ENCODE assay signal across 14 mouse cellular contexts in the genomic region with DNA sequence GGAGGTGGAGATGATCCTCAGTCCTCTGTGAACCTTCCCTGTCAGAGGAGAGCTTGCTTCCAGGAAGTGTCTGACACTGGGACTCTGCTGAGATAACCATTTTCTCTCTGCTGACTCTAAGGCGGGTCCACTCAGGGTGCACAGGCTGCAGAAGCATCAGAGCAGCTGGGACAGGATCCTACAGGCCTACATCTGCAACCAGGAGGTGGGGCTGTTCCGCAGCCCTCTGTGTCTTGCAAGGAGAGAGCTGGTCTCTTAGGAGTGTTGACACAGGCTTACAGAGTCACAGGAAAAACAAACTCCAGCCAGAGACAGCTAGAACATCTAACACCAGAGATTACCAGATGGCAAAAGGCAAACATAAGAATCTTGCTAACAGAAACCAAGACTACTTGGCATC.
DNase-seq lines count a peak whose midpoint lies in the region; ATAC-seq lines count a peak whose summit lies in the region.
"Had no signal": no experiment of that assay in that cellular context is flagged by ENCODE, and none has a peak within 500 bp of the region (broad histone marks: within the 10 kb centered on the region; RNA-seq: fewer than 3 reads in every experiment).

No protein-coding gene starts in this region.

- H3K4me3 ChIP-seq in midbrain, embryonic 10.5 days = no peak overlapping the region
- H3K4me3 ChIP-seq in midbrain, embryonic 13.5 days (replicated peaks) = no peak overlapping the region
- H3K4me3 ChIP-seq: limb, embryonic 13.5 days had no signal

- H3K27me3 ChIP-seq in midbrain, embryonic 10.5 days (ENCODE audit: low read depth, poor library complexity, severe bottlenecking) = no peaks in the 10 kb centered on the region
- H3K27me3 ChIP-seq in midbrain, embryonic 13.5 days = no peaks in the 10 kb centered on the region
- H3K27me3 ChIP-seq: limb, embryonic 13.5 days had no signal

- 30% methylated on average over 2 of the region's 2 CpGs for WGBS in midbrain, embryonic 10.5 days
- 34% methylated on average over 2 of the region's 2 CpGs for WGBS in midbrain, embryonic 13.5 days

- DNase-seq in heart, postnatal 10 days = peak; percentile 8 to 16
- DNase-seq in heart, adult 11 months = no peak
- DNase-seq in midbrain, embryonic 10.5 days (ENCODE audit: low spot score) = peak; percentile 13
- DNase-seq in R1 (ENCODE audit: low read depth, low spot score) = peak; percentile 51
- peak; percentile 9 for DNase-seq in mesoderm, embryonic 11.5 days (ENCODE audit: low read depth, low spot score)
- DNase-seq in adrenal gland, adult 8-10 months = no peak
- DNase-seq in Muller cell, postnatal 12 days (ENCODE audit: inconsistent ontology term) = no peak
- DNase-seq: adrenal gland, postnatal 36 days; cerebellum, adult 9-10 months; gastrocnemius, postnatal 14 days; right cerebral cortex, adult 18-20 months had no signal

- H3K4me2 ChIP-seq in midbrain, embryonic 13.5 days (replicated peaks) = no peak overlapping the region
- H3K4me2 ChIP-seq: limb, embryonic 13.5 days had no signal

- no peak overlapping the region for H3K9ac ChIP-seq in midbrain, embryonic 13.5 days (replicated peaks)
- H3K9ac ChIP-seq: limb, embryonic 13.5 days had no signal

- no peaks in the 10 kb centered on the region for H3K36me3 ChIP-seq in midbrain, embryonic 10.5 days
- H3K36me3 ChIP-seq in midbrain, embryonic 13.5 days = no peaks in the 10 kb centered on the region
- H3K36me3 ChIP-seq: limb, embryonic 13.5 days had no signal

- ATAC-seq in midbrain, embryonic 13.5 days = no peak
- ATAC-seq: lung, postnatal 0 days had no signal

- no peaks in the 10 kb centered on the region for H3K9me3 ChIP-seq in midbrain, embryonic 10.5 days (replicated peaks)
- no peaks in the 10 kb centered on the region for H3K9me3 ChIP-seq in midbrain, embryonic 13.5 days
- H3K9me3 ChIP-seq: limb, embryonic 13.5 days had no signal

- no peaks in the 10 kb centered on the region for H3K4me1 ChIP-seq in midbrain, embryonic 10.5 days
- H3K4me1 ChIP-seq in midbrain, embryonic 13.5 days (replicated peaks) = no peaks in the 10 kb centered on the region
- H3K4me1 ChIP-seq: limb, embryonic 13.5 days had no signal

- H3K27ac ChIP-seq in midbrain, embryonic 10.5 days (replicated peaks) = no peak overlapping the region
- H3K27ac ChIP-seq in midbrain, embryonic 13.5 days = no peak overlapping the region
- H3K27ac ChIP-seq: limb, embryonic 13.5 days had no signal

- intact Hi-C loops in heart, postnatal 10 days (cut with DNase I) = no loop called here

Comparison
In these comparisons a context has a peak if more than half of its experiments do, and no peak if none do; other contexts are left out.
1. DNase-seq: peak in heart, postnatal 10 days (2 of 2), midbrain, embryonic 10.5 days (single experiment), R1 (single experiment) and mesoderm, embryonic 11.5 days (single experiment); none in heart, adult 11 months (single experiment), adrenal gland, adult 8-10 months (single experiment) and Muller cell, postnatal 12 days (single experiment).